9 mouse cellular contexts compared by ENCODE assay signal in genomic region chr4:134946024-134946744, GRCm38 (mm10). TPM values are rescaled to one million over a fixed set of nuclear protein-coding genes. Genes with fewer than 3 reads are reported as not detected.
A peak's percentile ranks its signal among the peaks of the same experiment; 100 is the strongest.
DNase-seq lines count a peak whose midpoint lies in the region; ATAC-seq lines count a peak whose summit lies in the region.
"Had no signal": no experiment of that assay in that cellular context is flagged by ENCODE, and none has a peak within 500 bp of the region (broad histone marks: within the 10 kb centered on the region; RNA-seq: fewer than 3 reads in every experiment).

No protein-coding gene starts in this region.

- peaks cover 34% of the 10 kb centered on the region for H3K27me3 ChIP-seq in hindbrain, embryonic 10.5 days (ENCODE audit: insufficient read depth, poor library complexity, severe bottlenecking)

- ATAC-seq in frontal cortex, adult (ENCODE audit: low TSS enrichment), result peak; percentile 89

- H3K27ac ChIP-seq in hindbrain, embryonic 10.5 days, result no peak overlapping the region
- H3K27ac ChIP-seq: macrophage had no signal

- no peaks in the 10 kb centered on the region for H3K36me3 ChIP-seq in hindbrain, embryonic 10.5 days

- DNase-seq in Muller cell, postnatal 12 days (ENCODE audit: inconsistent ontology term), result peak; percentile 69
- peak; percentile 72 for DNase-seq in cerebellum, adult 9-11 months
- DNase-seq in hindbrain, embryonic 10.5 days (ENCODE audit: low spot score), result peak; percentile 79
- peak; percentile 80 to 86 for DNase-seq in layer of hippocampus, postnatal 10 days (ENCODE audit: low spot score in 2 of 2)
- DNase-seq in lung, postnatal 10 days, result peak; percentile 80
- peak; percentile 68 for DNase-seq in ovary, postnatal 14 days (ENCODE audit: low spot score)
- DNase-seq in thymus, postnatal 25 days, result peak; percentile 68

- no peaks in the 10 kb centered on the region for H3K9me3 ChIP-seq in hindbrain, embryonic 10.5 days

- peak overlapping the region; percentile 38 for H3K4me3 ChIP-seq in hindbrain, embryonic 10.5 days

- 21% methylated on average over 17 of the region's 17 CpGs for WGBS in hindbrain, embryonic 10.5 days

- peaks cover 19% of the 10 kb centered on the region for H3K4me1 ChIP-seq in hindbrain, embryonic 10.5 days (replicated peaks)

RNA-seq across cellular contexts. Expression of gene Syf2, which starts 15.5 kb away (rescaled TPM):
- polyA plus RNA-seq in hindbrain, embryonic 10.5 days (2016; fragmentation: Nextera tagmentation; extraction: Ambion mirVana), result 67.6 and 75.2 TPM in 2 replicates
- total RNA-seq in layer of hippocampus, postnatal 10 days (2021), result 10 to 100 TPM; 42.1 to 45.0 TPM

RNA-seq across cellular contexts. Expression of gene Rsrp1, which starts 22.8 kb away (rescaled TPM):
- 335 and 382 TPM in 2 replicates for polyA plus RNA-seq in hindbrain, embryonic 10.5 days (2016; fragmentation: Nextera tagmentation; extraction: Ambion mirVana)
- total RNA-seq in layer of hippocampus, postnatal 10 days (2021), result 100 to 1,000 TPM; 245 to 279 TPM

RNA-seq across cellular contexts. Expression of gene Tmem50a, which starts 31.4 kb away (rescaled TPM):
- polyA plus RNA-seq in hindbrain, embryonic 10.5 days (2016; fragmentation: Nextera tagmentation; extraction: Ambion mirVana), result 132 and 149 TPM in 2 replicates
- total RNA-seq in layer of hippocampus, postnatal 10 days (2021), result 100 to 1,000 TPM; 116 to 123 TPM
